Mouse (Mus musculus) urinary bladder, postnatal 4 days (tissue): ENCODE results near the gene Hmgb3.

Source experiments
- DNase-seq, 2 experiments: peaks; one replicate each; pipeline ENCODE4 v3.0.0; 2021 to 2022; ENCODE audit warnings: low spot score in 2 of 2

Hmgb3 gene

DNA sequence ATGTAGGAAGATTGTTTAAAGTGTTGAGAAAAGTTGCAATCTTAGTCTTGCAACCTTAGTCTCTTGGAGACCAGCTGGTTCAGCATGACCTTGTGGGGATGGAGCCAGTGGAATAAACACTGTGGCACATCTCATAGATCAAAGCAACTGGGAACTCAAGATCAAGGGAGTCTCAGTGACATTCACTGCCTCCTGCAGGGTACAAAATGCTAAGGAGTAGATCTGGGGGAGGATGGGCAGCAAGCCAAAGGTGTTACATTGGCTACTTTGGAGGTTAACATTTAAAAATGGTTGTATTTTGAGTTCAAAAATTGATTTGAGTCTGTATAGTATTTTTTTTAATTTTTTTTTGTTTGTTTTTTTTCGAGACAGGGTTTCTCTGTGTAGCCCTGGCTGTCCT is 33.5 kb downstream of the Hmgb3 start:
- no peak for DNase-seq

DNA sequence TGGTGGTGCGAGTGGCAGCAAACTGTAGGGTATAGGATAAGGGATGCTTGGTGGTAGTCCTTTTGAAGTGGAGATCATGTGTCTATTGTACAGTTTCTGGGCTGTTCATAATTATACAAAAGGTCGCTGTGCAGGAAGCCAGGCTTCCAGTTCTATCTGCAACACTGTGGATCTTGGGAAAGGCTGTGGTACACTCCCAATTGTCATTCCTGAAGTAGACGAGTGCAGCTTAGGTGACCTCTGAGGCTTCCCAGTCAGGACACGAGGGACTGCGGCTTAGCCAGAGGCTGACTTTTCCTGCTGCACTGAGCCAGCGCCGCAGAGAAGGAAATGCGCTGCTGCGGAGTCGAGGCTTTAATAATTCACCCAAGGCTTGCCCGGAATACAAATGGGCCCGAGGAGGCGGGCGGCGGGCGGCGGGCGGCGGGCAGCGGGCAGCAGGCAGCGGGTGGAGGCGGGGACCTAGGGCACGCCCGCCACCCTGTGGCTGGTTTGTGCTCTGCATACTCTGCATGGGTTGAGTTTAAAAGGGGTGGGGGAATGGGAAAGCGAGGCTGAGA is 45.4 kb downstream of the Hmgb3 start:
- peak in 1 of 2 experiments; percentile 20 for DNase-seq
